9 mouse cellular contexts compared by ENCODE assay signal in the genomic region with DNA sequence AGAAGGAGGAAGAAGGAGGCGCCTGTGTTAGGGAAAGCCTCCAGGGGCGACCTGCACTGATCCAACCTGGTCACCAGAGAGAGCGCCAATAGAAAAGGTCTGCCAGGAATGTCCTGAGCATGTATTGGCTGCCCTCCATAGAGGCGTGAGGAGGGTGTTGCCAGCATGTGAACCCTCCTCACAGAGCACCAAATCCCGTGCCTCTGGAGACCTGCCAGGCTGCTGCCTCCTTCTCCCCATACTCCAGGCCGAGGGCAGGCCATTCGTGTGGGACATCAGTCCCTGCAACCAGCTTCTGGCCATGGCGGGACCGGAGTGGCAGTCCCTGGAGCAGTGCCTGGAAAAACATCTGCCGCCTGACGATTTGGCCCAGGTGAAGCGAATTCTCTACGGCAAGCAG. TPM values are rescaled to one million over a fixed set of nuclear protein-coding genes. Genes with fewer than 3 reads are reported as not detected.
DNase-seq lines count a peak whose midpoint lies in the region; ATAC-seq and TF ChIP-seq lines count a peak whose summit lies in the region.
"Had no signal": no experiment of that assay in that cellular context is flagged by ENCODE, and none has a peak within 500 bp of the region (broad histone marks: within the 10 kb centered on the region; RNA-seq: fewer than 3 reads in every experiment).

No protein-coding gene starts in this region.

- ATAC-seq in forebrain, embryonic 11.5 days (replicated peaks; ENCODE audit: low FRiP score) = no peak
- no peak for ATAC-seq in forebrain, postnatal 0 days
- peak; percentile 79 for ATAC-seq in heart, embryonic 16.5 days (replicated peaks; ENCODE audit: extremely low read depth, insufficient read depth, low FRiP score)
- ATAC-seq in limb, embryonic 15.5 days (ENCODE audit: insufficient number of reproducible peaks, low FRiP score, low TSS enrichment, low read depth) = no peak
- no peak for ATAC-seq in forebrain, embryonic 15.5 days (replicated peaks)

- H3K9ac ChIP-seq in forebrain, embryonic 11.5 days (ENCODE audit: low read length) = no peak overlapping the region
- no peak overlapping the region for H3K9ac ChIP-seq in forebrain, postnatal 0 days
- no peak overlapping the region for H3K9ac ChIP-seq in heart, embryonic 16.5 days (ENCODE audit: low read length)
- H3K9ac ChIP-seq in limb, embryonic 15.5 days = no peak overlapping the region
- H3K9ac ChIP-seq in forebrain, embryonic 15.5 days (replicated peaks) = no peak overlapping the region

- peaks cover 4% of the 10 kb centered on the region for H3K4me1 ChIP-seq in forebrain, embryonic 11.5 days (replicated peaks; ENCODE audit: control insufficient read depth, insufficient read depth, low read length)
- no peaks in the 10 kb centered on the region for H3K4me1 ChIP-seq in forebrain, postnatal 0 days (ENCODE audit: insufficient read depth)
- peaks cover 14% of the 10 kb centered on the region for H3K4me1 ChIP-seq in heart, embryonic 16.5 days (ENCODE audit: control insufficient read depth, insufficient read depth, low read length)
- H3K4me1 ChIP-seq in limb, embryonic 15.5 days = peaks cover 7% of the 10 kb centered on the region
- H3K4me1 ChIP-seq in forebrain, embryonic 15.5 days = peaks cover 5% of the 10 kb centered on the region; the same call in 1 of the 2 replicates

- WGBS in forebrain, embryonic 11.5 days = 46% methylated on average over 13 of the region's 13 CpGs
- 40% methylated on average over 13 of the region's 13 CpGs for WGBS in forebrain, postnatal 0 days
- 35% methylated on average over 13 of the region's 13 CpGs for WGBS in heart, embryonic 16.5 days
- WGBS in limb, embryonic 15.5 days = 26% methylated on average over 13 of the region's 13 CpGs
- 45% methylated on average over 13 of the region's 13 CpGs for WGBS in forebrain, embryonic 15.5 days

- no peak overlapping the region for H3K27ac ChIP-seq in forebrain, embryonic 11.5 days (ENCODE audit: low read depth, low read length)
- H3K27ac ChIP-seq in forebrain, postnatal 0 days (ENCODE audit: low read depth, low read length) = no peak overlapping the region
- H3K27ac ChIP-seq in heart, embryonic 16.5 days (ENCODE audit: low read length) = no peak overlapping the region
- H3K27ac ChIP-seq in limb, embryonic 15.5 days = no peak overlapping the region
- H3K27ac ChIP-seq in forebrain, embryonic 15.5 days (replicated peaks) = no peak overlapping the region

- DNase-seq in forebrain, embryonic 11.5 days (ENCODE audit: low spot score) = peak; percentile 50
- no peak for DNase-seq in forebrain, postnatal 0 days
- DNase-seq in cerebellum, adult 8-10 months = peak; percentile 36
- peak; percentile 67 for DNase-seq in testis, postnatal 10 days (ENCODE audit: low spot score)
- no peak for DNase-seq in left cerebral cortex, adult 8-10 months (ENCODE audit: low spot score in 2 of 2)

- H3K36me3 ChIP-seq in forebrain, embryonic 11.5 days (ENCODE audit: control insufficient read depth, insufficient read depth, low read length) = no peaks in the 10 kb centered on the region
- H3K36me3 ChIP-seq in forebrain, postnatal 0 days (ENCODE audit: insufficient read depth) = no peaks in the 10 kb centered on the region
- H3K36me3 ChIP-seq in heart, embryonic 16.5 days (ENCODE audit: control insufficient read depth, insufficient read depth) = no peaks in the 10 kb centered on the region
- H3K36me3 ChIP-seq in limb, embryonic 15.5 days = no peaks in the 10 kb centered on the region
- no peaks in the 10 kb centered on the region for H3K36me3 ChIP-seq in forebrain, embryonic 15.5 days

- H3K27me3 ChIP-seq in forebrain, embryonic 11.5 days (ENCODE audit: control insufficient read depth, insufficient read depth, low read length) = no peaks in the 10 kb centered on the region
- no peaks in the 10 kb centered on the region for H3K27me3 ChIP-seq in forebrain, postnatal 0 days (ENCODE audit: insufficient read depth, low read length)
- H3K27me3 ChIP-seq in heart, embryonic 16.5 days (ENCODE audit: control insufficient read depth, insufficient read depth, low read length) = no peaks in the 10 kb centered on the region
- no peaks in the 10 kb centered on the region for H3K27me3 ChIP-seq in limb, embryonic 15.5 days
- H3K27me3 ChIP-seq in forebrain, embryonic 15.5 days = no peaks in the 10 kb centered on the region

- TF ChIP-seq CTCF in forebrain, postnatal 0 days (IDR thresholded peaks at IDR 0.05; ENCODE audit: low read depth) = no peak

- H3K4me3 ChIP-seq in forebrain, embryonic 11.5 days (ENCODE audit: low read depth, low read length) = no peak overlapping the region
- no peak overlapping the region for H3K4me3 ChIP-seq in forebrain, postnatal 0 days (ENCODE audit: low read depth, low read length)
- H3K4me3 ChIP-seq in heart, embryonic 16.5 days (ENCODE audit: low read length) = 0 out of 2 replicates have a peak overlapping the region, but pooled peaks have one; percentile 9
- peak overlapping the region; percentile 19; the same call in 1 of the 2 replicates for H3K4me3 ChIP-seq in limb, embryonic 15.5 days
- H3K4me3 ChIP-seq in forebrain, embryonic 15.5 days = no peak overlapping the region

- no peak overlapping the region for H3K4me2 ChIP-seq in forebrain, embryonic 11.5 days (ENCODE audit: low read depth, low read length, severe bottlenecking)
- H3K4me2 ChIP-seq in forebrain, postnatal 0 days (ENCODE audit: low read depth) = no peak overlapping the region
- H3K4me2 ChIP-seq in heart, embryonic 16.5 days (ENCODE audit: low read depth, low read length) = peak overlapping the region; percentile 47
- peak overlapping the region; percentile 38 for H3K4me2 ChIP-seq in limb, embryonic 15.5 days
- H3K4me2 ChIP-seq in forebrain, embryonic 15.5 days (replicated peaks) = no peak overlapping the region

- no peaks in the 10 kb centered on the region for H3K9me3 ChIP-seq in forebrain, embryonic 11.5 days (ENCODE audit: control insufficient read depth, low read length)
- no peaks in the 10 kb centered on the region for H3K9me3 ChIP-seq in forebrain, postnatal 0 days (ENCODE audit: low read length)
- H3K9me3 ChIP-seq in heart, embryonic 16.5 days (replicated peaks; ENCODE audit: control insufficient read depth, low read length) = no peaks in the 10 kb centered on the region
- no peaks in the 10 kb centered on the region for H3K9me3 ChIP-seq in limb, embryonic 15.5 days
- H3K9me3 ChIP-seq in forebrain, embryonic 15.5 days = no peaks in the 10 kb centered on the region

RNA-seq across cellular contexts. Expression of gene Upb1, which starts 5.8 kb away (rescaled TPM):
- 0.59 TPM in 1 of 2 replicates, not detected in the other for polyA plus RNA-seq in forebrain, embryonic 11.5 days (2014; fragmentation: Nextera tagmentation; extraction: Ambion mirVana)
- total RNA-seq in forebrain, postnatal 0 days (2014; rRNA removed) = 0.38 and 0.62 TPM in 2 replicates
- polyA plus RNA-seq in forebrain, postnatal 0 days (2015; fragmentation: Nextera tagmentation; extraction: Ambion mirVana) = 0.58 and 0.75 TPM in 2 replicates
- 0.87 and 0.91 TPM in 2 replicates for polyA plus RNA-seq in heart, embryonic 16.5 days (2015; fragmentation: Nextera tagmentation; extraction: Ambion mirVana)
- polyA plus RNA-seq in limb, embryonic 15.5 days (2015; fragmentation: Nextera tagmentation; extraction: Ambion mirVana) = 0.59 and 1.3 TPM in 2 replicates
- 0.13 and 0.19 TPM in 2 replicates for polyA plus RNA-seq in forebrain, embryonic 15.5 days (2015; fragmentation: Nextera tagmentation; extraction: Ambion mirVana)
- 1 to 10 TPM in 2 of 4 experiments, under 1 TPM in 2; 0.55 to 1.4 (median 1.1) TPM for total RNA-seq in left cerebral cortex, adult 8-10 months (2022)
- polyA plus RNA-seq: neural tube, embryonic 11.5 days had no signal

Comparison
In these comparisons a context has a peak if more than half of its experiments do, and no peak if none do; other contexts are left out.
1. DNase-seq: peak in forebrain, embryonic 11.5 days (single experiment), cerebellum, adult 8-10 months (single experiment) and testis, postnatal 10 days (single experiment); none in forebrain, postnatal 0 days (single experiment) and left cerebral cortex, adult 8-10 months (0 of 2).
2. H3K4me2 ChIP-seq: peak in heart, embryonic 16.5 days (single experiment) and limb, embryonic 15.5 days (single experiment); none in forebrain, embryonic 11.5 days (single experiment), forebrain, postnatal 0 days (single experiment) and forebrain, embryonic 15.5 days (single experiment).
3. H3K4me3 ChIP-seq: peak in heart, embryonic 16.5 days (single experiment) and limb, embryonic 15.5 days (single experiment); none in forebrain, embryonic 11.5 days (single experiment), forebrain, postnatal 0 days (single experiment) and forebrain, embryonic 15.5 days (single experiment).